Mouse (Mus musculus): Measurements from ENCODE around the gene Tnfrsf25. TPM values are rescaled to one million over a fixed set of nuclear protein-coding genes. Genes with fewer than 3 reads are reported as not detected.

Tnfrsf25 gene
- polyA plus RNA-seq, 1 experiment from 2014 or later: 1.4 TPM

DNA sequence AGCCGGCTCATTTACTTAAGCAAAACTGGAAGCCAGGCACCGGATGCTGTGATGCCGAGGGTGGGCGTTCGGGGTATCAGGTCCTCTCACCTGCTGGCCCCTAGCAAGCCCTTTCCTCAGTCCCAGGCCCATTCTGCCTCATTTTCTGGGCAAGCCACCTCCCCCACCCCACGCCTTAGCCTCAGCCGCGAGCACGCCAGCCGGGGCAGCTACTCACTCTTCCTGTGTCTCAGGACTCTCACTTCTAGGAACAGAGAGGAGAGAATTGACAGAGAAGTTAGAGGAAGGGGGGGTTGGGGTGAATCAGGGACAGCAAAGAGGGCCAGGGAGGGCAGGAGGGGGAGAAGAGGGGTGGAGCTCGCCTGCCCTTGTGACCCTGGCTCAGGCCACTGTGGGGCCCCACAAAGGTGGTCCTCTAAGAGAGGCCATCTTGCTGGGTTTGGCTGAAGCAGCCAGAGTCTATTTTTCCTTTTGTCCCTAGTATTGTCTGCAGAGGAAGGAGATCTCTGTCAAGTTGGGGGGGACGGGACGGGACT lies 13.7 kb downstream of the Tnfrsf25 start:
- peaks cover 73% of the 10 kb centered on the region for H3K27me3 ChIP-seq (replicated peaks; ENCODE audit: insufficient read depth, low read length)
- H3K36me3 ChIP-seq (ENCODE audit: insufficient read depth, low read length): no peaks in the 10 kb centered on the region
- no peak overlapping the region for H3K9ac ChIP-seq (replicated peaks; ENCODE audit: low read depth)
- WGBS: 38% methylated on average over 13 of the region's 13 CpGs
- TF ChIP-seq CTCF (IDR thresholded peaks at IDR 0.05): no peak
- no peak for TF ChIP-seq EP300 (IDR thresholded peaks at IDR 0.05)
- H3K4me1 ChIP-seq (ENCODE audit: insufficient read depth, low read depth, low read length): no peaks in the 10 kb centered on the region
- H3K4me3 ChIP-seq (ENCODE audit: low read depth, low read length): no peak overlapping the region
- no peak for ATAC-seq
- no peaks in the 10 kb centered on the region for H3K9me3 ChIP-seq (ENCODE audit: low read length)
- H3K4me2 ChIP-seq (replicated peaks; ENCODE audit: low read depth, low read length): no peak overlapping the region
- no peak overlapping the region for H3K27ac ChIP-seq (ENCODE audit: low read length)
- DNase-seq (ENCODE audit: low spot score): no peak

DNA sequence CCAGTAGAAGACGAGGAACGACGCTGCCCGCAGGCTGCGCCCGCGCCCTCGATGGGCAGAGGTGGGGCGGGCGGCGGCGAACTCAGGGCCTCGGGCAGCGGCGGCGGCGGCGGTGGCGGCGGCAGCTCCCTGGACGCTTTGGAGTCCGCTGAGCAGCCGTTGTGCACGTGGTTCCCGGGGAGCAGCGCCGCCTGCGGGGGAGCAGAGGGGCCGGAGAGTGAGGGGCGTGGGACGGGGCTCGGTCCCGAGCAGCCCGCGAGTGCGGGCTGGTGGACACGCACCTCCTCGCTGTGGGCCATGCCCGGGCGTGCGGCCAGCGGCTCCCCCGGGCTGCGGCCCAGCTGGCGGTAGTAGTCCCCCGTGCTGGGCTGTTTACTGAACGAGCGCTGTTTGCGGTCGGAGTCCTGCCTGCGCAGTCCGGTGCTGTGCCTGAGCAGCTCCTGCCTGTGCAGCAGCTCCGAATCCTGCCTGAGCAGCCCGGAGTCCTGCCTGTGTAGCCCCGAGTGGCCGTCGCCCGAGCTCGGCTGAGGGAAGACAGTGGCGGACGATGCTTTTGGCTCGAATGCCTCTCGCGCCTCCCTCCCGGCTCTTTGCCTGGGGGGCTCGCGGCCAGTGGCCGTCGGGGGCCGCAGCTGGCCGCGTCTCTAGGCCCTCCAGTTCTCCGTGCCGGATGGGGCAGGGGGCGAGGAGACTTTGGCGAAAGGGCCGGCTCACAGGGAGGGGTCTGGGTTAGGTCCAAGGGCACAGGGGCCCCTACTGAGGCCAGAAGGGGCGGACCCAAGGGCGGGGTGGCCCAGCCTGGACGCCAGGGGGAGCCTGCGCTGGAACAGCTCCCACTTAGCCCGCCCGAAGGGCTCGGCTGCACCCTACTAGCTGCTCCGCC lies 15.3 kb downstream of the Tnfrsf25 start:
- DNase-seq (ENCODE audit: low spot score) (peak; percentile 69), ATAC-seq (peak; percentile 85)
- Histone ChIP-seq H3K27me3 (replicated peaks; ENCODE audit: insufficient read depth, low read length) (peaks cover 61% of the 10 kb centered on the region), H3K36me3 (ENCODE audit: insufficient read depth, low read length) (no peaks in the 10 kb centered on the region), H3K9me3 (ENCODE audit: low read length) (no peaks in the 10 kb centered on the region), H3K4me3 (ENCODE audit: low read depth, low read length) (peak overlapping the region; percentile 31), H3K4me1 (ENCODE audit: insufficient read depth, low read depth, low read length) (no peaks in the 10 kb centered on the region), H3K9ac (replicated peaks; ENCODE audit: low read depth) (no peak overlapping the region), H3K27ac (ENCODE audit: low read length) (no peak overlapping the region), H3K4me2 (replicated peaks; ENCODE audit: low read depth, low read length) (peak overlapping the region; percentile 61)
- WGBS: under 1% methylated on average over 62 of the region's 85 CpGs
- TF ChIP-seq CTCF (IDR thresholded peaks at IDR 0.05) (peak; percentile 57), EP300 (IDR thresholded peaks at IDR 0.05) (no peak)

DNA sequence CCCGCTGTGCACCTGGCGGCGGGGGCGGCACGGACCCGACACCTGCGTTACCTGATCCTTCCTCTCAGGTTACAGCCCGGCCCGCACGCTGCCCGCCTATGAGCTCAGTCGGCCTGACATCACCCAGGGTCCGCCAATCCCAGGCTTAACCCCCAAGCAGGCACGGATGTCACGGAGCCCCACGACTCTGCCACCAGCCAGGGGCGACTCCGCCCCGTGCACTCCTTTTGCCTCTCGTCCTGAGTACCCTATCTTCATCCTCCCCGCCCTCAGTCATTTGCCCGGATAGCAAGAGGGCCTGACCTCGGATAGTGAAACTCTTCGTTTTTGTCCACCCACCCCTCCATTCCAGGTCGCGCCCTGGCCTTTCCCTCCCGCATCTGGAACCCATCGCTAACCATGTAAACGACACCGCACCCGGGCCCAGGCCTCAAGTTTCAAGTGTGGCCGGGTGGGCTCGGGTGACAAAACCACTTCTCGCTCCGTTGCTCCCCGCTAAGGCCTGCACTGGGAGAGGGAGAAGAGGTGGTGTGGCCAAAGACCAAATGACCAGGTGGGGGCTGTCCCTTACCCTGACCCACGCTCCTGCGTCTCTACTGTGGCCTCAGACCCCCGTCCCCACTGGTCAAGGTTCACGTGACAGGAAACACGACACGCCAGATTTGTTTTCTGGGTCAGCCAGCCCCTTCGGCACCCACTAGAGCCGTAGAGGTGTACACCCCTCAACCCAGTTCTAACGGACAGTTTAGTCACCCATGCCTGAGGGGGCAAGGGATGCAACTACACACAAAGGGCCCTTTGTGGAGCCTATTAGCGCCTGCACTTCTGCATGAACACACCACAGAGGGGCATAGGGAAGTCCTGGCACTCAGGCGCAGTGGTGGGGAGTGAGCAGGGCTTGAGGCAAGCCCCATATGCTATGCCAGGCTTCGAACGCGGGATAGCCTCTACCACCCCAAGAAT lies 16.4 kb downstream of the Tnfrsf25 start:
- peak; percentile 45 for DNase-seq (ENCODE audit: low spot score)

DNA sequence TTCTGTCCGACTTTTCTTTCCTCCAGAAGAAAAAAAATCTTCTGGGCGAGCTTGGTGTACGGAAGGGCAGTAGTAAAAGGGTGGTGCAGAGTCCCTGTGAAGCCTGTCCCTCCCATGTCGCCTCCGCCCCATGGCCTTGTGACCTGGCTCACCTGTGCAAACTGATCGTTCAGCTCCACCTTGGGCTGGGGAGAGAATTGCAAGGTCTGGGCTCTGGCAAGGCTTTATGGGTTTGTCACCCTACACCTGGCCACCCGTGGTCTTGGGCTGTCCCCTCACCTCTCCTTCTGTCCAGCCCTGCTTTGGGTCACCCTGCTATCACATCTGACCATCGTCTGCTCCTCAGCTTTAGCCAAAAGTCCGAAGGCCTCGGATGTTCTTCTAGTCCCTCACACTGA lies 17.0 kb downstream of the Tnfrsf25 start:
- WGBS: 21% methylated on average over 8 of the region's 10 CpGs

More for the DNA sequence above, 16.4 kb downstream of the Tnfrsf25 start:
- Histone ChIP-seq H3K4me3 (ENCODE audit: low read depth, low read length) (peak overlapping the region; percentile 31), H3K27me3 (replicated peaks; ENCODE audit: insufficient read depth, low read length) (peaks cover 52% of the 10 kb centered on the region), H3K4me2 (replicated peaks; ENCODE audit: low read depth, low read length) (peak overlapping the region; percentile 61), H3K27ac (ENCODE audit: low read length) (no peak overlapping the region), H3K9me3 (ENCODE audit: low read length) (no peaks in the 10 kb centered on the region), H3K4me1 (ENCODE audit: insufficient read depth, low read depth, low read length) (no peaks in the 10 kb centered on the region), H3K36me3 (ENCODE audit: insufficient read depth, low read length) (no peaks in the 10 kb centered on the region), H3K9ac (replicated peaks; ENCODE audit: low read depth) (no peak overlapping the region)
- 9% methylated on average over 40 of the region's 50 CpGs for WGBS
- TF ChIP-seq EP300 (IDR thresholded peaks at IDR 0.05) (no peak), CTCF (IDR thresholded peaks at IDR 0.05) (no peak)
- peak; percentile 51 for ATAC-seq

DNA sequence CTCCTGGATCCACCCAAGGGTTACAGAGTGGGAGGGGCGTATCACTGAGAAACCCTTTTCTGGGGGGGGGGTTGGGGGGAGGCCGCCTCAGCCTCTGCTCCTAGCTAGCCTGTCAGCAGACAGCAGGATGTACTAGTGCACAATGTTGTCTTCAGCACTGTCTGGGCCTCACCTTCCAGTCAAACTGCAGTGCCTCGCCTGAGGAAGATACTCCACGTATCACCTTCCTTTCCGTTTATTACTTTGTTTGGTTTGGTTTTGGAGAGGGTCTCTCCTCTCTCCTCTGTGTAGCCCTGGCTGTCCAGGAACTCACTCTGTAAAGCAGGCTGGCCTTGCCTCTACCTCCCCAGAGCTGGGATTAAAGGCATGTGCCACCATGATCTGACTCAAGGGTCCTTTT lies 17.5 kb downstream of the Tnfrsf25 start:
- H3K27me3 ChIP-seq (replicated peaks; ENCODE audit: insufficient read depth, low read length): peaks cover 49% of the 10 kb centered on the region
- DNase-seq (ENCODE audit: low spot score) (no peak), ATAC-seq (no peak)
- H3K4me1 ChIP-seq (ENCODE audit: insufficient read depth, low read depth, low read length): no peaks in the 10 kb centered on the region
- no peaks in the 10 kb centered on the region for H3K36me3 ChIP-seq (ENCODE audit: insufficient read depth, low read length)
- 51% methylated on average over 5 of the region's 5 CpGs for WGBS
- no peak overlapping the region for H3K4me2 ChIP-seq (replicated peaks; ENCODE audit: low read depth, low read length)
- H3K9ac ChIP-seq (replicated peaks; ENCODE audit: low read depth): no peak overlapping the region
- no peak overlapping the region for H3K27ac ChIP-seq (ENCODE audit: low read length)
- TF ChIP-seq EP300 (IDR thresholded peaks at IDR 0.05) (no peak), CTCF (IDR thresholded peaks at IDR 0.05) (no peak)
- H3K4me3 ChIP-seq (ENCODE audit: low read depth, low read length): no peak overlapping the region
- no peaks in the 10 kb centered on the region for H3K9me3 ChIP-seq (ENCODE audit: low read length)

More for the DNA sequence above, 17.0 kb downstream of the Tnfrsf25 start:
- no peak for TF ChIP-seq EP300 (IDR thresholded peaks at IDR 0.05)
- no peak for TF ChIP-seq CTCF (IDR thresholded peaks at IDR 0.05)
- Histone ChIP-seq H3K4me2 (replicated peaks; ENCODE audit: low read depth, low read length) (no peak overlapping the region), H3K36me3 (ENCODE audit: insufficient read depth, low read length) (no peaks in the 10 kb centered on the region), H3K4me1 (ENCODE audit: insufficient read depth, low read depth, low read length) (no peaks in the 10 kb centered on the region), H3K27me3 (replicated peaks; ENCODE audit: insufficient read depth, low read length) (peaks cover 52% of the 10 kb centered on the region), H3K27ac (ENCODE audit: low read length) (no peak overlapping the region), H3K9me3 (ENCODE audit: low read length) (no peaks in the 10 kb centered on the region), H3K9ac (replicated peaks; ENCODE audit: low read depth) (no peak overlapping the region), H3K4me3 (ENCODE audit: low read depth, low read length) (no peak overlapping the region)
- DNase-seq (ENCODE audit: low spot score) (no peak), ATAC-seq (no peak)

DNA sequence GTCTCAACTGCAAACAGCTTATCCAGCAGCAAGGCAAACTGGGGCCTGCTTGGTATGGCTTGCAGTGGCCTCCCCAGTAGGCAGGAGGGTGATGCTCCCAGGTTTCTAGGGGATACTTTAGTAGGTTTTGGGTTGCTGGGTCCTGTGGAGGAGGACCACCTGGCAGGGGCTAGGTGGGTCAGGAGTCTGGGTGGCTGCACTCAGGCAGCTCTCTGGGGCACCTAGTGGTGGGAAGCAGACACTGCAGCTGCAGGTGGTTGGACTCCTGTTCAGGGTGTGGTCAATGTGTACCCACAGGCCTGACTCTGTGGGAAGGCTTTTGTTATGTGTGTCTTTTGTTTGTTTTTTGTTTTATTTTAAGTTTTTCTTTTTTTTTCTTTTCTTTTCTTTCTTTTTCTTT lies 18.8 kb downstream of the Tnfrsf25 start:
- no peak for ATAC-seq
- no peak overlapping the region for H3K9ac ChIP-seq (replicated peaks; ENCODE audit: low read depth)
- H3K4me2 ChIP-seq (replicated peaks; ENCODE audit: low read depth, low read length): no peak overlapping the region
- H3K4me1 ChIP-seq (ENCODE audit: insufficient read depth, low read depth, low read length): peaks cover 5% of the 10 kb centered on the region; the same call in 1 of the 2 replicates
- H3K36me3 ChIP-seq (ENCODE audit: insufficient read depth, low read length): no peaks in the 10 kb centered on the region
- TF ChIP-seq EP300 (IDR thresholded peaks at IDR 0.05) (no peak), CTCF (IDR thresholded peaks at IDR 0.05) (peak; percentile 80)
- H3K27me3 ChIP-seq (replicated peaks; ENCODE audit: insufficient read depth, low read length): peaks cover 36% of the 10 kb centered on the region; the same call in 1 of the 2 replicates
- no peaks in the 10 kb centered on the region for H3K9me3 ChIP-seq (ENCODE audit: low read length)
- peak; percentile 52 for DNase-seq (ENCODE audit: low spot score)
- H3K27ac ChIP-seq (ENCODE audit: low read length): no peak overlapping the region
- no peak overlapping the region for H3K4me3 ChIP-seq (ENCODE audit: low read depth, low read length)
